Mouse (Mus musculus) midbrain, embryonic 14.5 days (tissue): ENCODE measurements around the gene 4930404H24Rik. TPM values are rescaled to one million over a fixed set of nuclear protein-coding genes. Genes with fewer than 3 reads are reported as not detected.

Source experiments
- ATAC-seq: fragments of 200-750 bp; cut with Nextera tagmentation; 2 replicates; pipeline ENCODE4 v1.8.0; 2017; ENCODE audit warnings: moderate number of reproducible peaks, moderate library complexity; ENCODE audit not compliant: low FRiP score, low TSS enrichment
- DNase-seq: peaks from one replicate; pipeline ENCODE4 v3.0.0-alpha.2; 2015
- H3K27ac ChIP-seq: fragments of 300-500 bp; sonication (generic); replicated peaks from 2 replicates; pipeline ENCODE4 v1.5.1; 2014; ENCODE audit warnings: mild to moderate bottlenecking, low read depth, low read length, moderate library complexity
- H3K27me3 ChIP-seq: fragments of 300-500 bp; sonication (generic); 2 replicates; pipeline ENCODE4 v1.6.1; 2014; ENCODE audit warnings: low read length, control low read depth, mixed read lengths; ENCODE audit not compliant: control insufficient read depth, insufficient read depth
- H3K36me3 ChIP-seq: fragments of 300-500 bp; sonication (generic); 2 replicates; pipeline ENCODE4 v1.6.1; 2014; ENCODE audit warnings: low read length, control low read depth; ENCODE audit not compliant: control insufficient read depth, insufficient read depth
- H3K4me1 ChIP-seq: fragments of 300-500 bp; sonication (generic); 2 replicates; pipeline ENCODE4 v1.6.1; 2014; ENCODE audit warnings: mild to moderate bottlenecking, antibody characterized with exemption, low read length, control low read depth; ENCODE audit not compliant: control insufficient read depth, insufficient read depth
- H3K4me2 ChIP-seq: fragments of 300-500 bp; sonication (generic); 2 replicates; pipeline ENCODE4 v1.6.1; 2014; ENCODE audit warnings: mild to moderate bottlenecking, low read length, moderate library complexity
- H3K4me3 ChIP-seq: fragments of 300-500 bp; sonication (generic); replicated peaks from 2 replicates; pipeline ENCODE4 v1.5.1; 2014; ENCODE audit warnings: low read depth, low read length
- H3K9ac ChIP-seq: fragments of 300-500 bp; sonication (generic); replicated peaks from 2 replicates; pipeline ENCODE4 v1.6.1; 2014; ENCODE audit warnings: mild to moderate bottlenecking, low read length, moderate library complexity
- H3K9me3 ChIP-seq: fragments of 300-500 bp; sonication (generic); 2 replicates; pipeline ENCODE4 v1.6.1; 2016; ENCODE audit warnings: low read length, control low read depth, mixed read lengths; ENCODE audit not compliant: control insufficient read depth
- WGBS: fragments of 180-500 bp; shearing (Covaris S2); extraction: QIAGEN DNeasy Blood & Tissue Kit; methylation state at CpG from one replicate; pipeline ENCODE4 v1.1.7; 2014; 5-methylcytosine and 5-hydroxymethylcytosine counted together
- polyA plus RNA-seq: library from polyadenylated mRNA; unstranded; fragments of >200 nt; fragmentation: Nextera tagmentation; extraction: Ambion mirVana; gene quantifications from 2 replicates; pipeline ENCODE4 v1.2.1, GENCODE M21; 2014

The 4930404H24Rik gene
- polyA plus RNA-seq, 1 experiment from 2014 or later, result not detected

DNA sequence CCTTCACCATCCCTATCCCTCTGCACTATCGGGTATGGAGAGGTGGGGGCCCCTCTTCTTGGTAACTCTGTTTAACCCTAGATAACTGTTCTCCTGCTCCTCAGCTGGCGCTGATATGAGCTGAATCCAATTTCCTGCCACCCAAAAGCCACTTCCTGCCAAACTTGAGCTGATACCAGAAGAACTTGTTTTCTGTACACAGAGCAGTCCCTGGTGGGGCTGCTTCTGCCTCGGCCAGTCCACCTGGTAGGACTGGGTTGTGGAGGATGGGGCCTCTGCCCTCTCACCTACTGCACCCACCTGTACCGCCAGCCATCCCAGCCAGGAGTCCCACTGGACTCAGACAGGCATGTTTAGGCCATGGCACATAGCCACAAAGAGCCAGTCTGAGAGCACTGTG, 3.2 kb downstream of the 4930404H24Rik start:
- Histone ChIP-seq H3K4me3 (no peak overlapping the region), H3K27ac (no peak overlapping the region), H3K27me3 (no peaks in the 10 kb centered on the region), H3K36me3 (no peaks in the 10 kb centered on the region), H3K4me2 (no peak overlapping the region), H3K9ac (no peak overlapping the region), H3K4me1 (peaks cover 59% of the 10 kb centered on the region), H3K9me3 (no peaks in the 10 kb centered on the region)
- WGBS, result 86% methylated on average over 4 of the region's 4 CpGs
- no peak for DNase-seq
- no peak for ATAC-seq

DNA sequence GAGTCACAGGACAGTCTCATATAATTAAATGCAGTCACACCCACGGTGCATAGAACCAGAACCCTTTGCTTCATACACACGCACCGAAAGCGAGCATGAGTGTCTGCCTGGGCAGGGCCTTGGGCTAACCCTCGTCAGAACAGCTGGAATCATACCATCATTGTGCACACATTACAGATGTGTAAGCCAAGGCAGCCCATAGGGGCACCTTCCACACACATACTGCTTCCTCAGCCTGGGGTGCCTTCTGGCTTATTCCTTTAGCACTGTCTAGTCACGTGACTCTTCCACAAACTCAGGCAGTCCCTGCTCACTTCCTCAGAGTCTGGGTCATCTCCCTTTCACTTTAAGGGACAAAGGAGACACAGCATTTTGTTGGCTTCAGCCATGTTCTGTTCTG, 3.7 kb downstream of the 4930404H24Rik start:
- no peaks in the 10 kb centered on the region for H3K9me3 ChIP-seq
- WGBS, result 79% methylated on average over 6 of the region's 6 CpGs
- H3K27me3 ChIP-seq, result no peaks in the 10 kb centered on the region
- H3K27ac ChIP-seq, result peak overlapping the region; percentile 76
- no peak for DNase-seq
- H3K4me2 ChIP-seq, result no peak overlapping the region
- H3K36me3 ChIP-seq, result no peaks in the 10 kb centered on the region
- no peak for ATAC-seq
- H3K4me3 ChIP-seq, result no peak overlapping the region
- H3K9ac ChIP-seq, result no peak overlapping the region
- peaks cover 54% of the 10 kb centered on the region for H3K4me1 ChIP-seq

DNA sequence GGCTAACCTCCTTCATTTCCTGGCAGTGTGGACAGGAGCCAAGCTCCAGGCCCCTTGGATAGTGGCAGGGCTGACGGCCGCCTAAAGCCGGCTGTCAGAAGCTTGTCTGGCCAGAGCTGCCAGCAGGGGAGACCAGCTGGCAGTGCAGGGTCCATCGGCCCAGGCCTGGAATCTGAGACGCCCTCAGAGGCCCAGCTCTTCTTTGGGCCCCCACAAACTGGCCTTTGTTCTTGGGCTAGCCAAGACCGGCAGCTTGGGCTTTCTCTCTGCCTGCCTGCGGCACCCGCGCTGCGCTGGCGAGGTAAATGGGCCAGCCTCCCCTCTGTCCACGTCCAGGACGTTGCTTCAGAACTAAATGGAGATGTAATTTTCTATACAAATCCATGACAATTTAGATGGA, 4.3 kb downstream of the 4930404H24Rik start:
- no peaks in the 10 kb centered on the region for H3K27me3 ChIP-seq
- H3K36me3 ChIP-seq, result no peaks in the 10 kb centered on the region
- peak overlapping the region; percentile 35; the same call in 1 of the 2 replicates for H3K9ac ChIP-seq
- 6% methylated on average over 13 of the region's 13 CpGs for WGBS
- peaks cover 48% of the 10 kb centered on the region for H3K4me1 ChIP-seq
- no peak overlapping the region for H3K4me2 ChIP-seq
- peak overlapping the region; percentile 76 for H3K27ac ChIP-seq
- H3K4me3 ChIP-seq, result no peak overlapping the region
- DNase-seq (peak; percentile 73), ATAC-seq (peak; percentile 1; the same call in 1 of the 2 replicates)
- no peaks in the 10 kb centered on the region for H3K9me3 ChIP-seq

GRCm38 (mm10) chr2:153499154-153499553, 6.6 kb downstream of the 4930404H24Rik start:
- no peak overlapping the region for H3K27ac ChIP-seq
- DNase-seq (peak; percentile 29), ATAC-seq (no peak)
- no peaks in the 10 kb centered on the region for H3K9me3 ChIP-seq
- no peaks in the 10 kb centered on the region for H3K27me3 ChIP-seq
- H3K9ac ChIP-seq, result no peak overlapping the region
- peaks cover 33% of the 10 kb centered on the region for H3K4me1 ChIP-seq
- no peak overlapping the region for H3K4me2 ChIP-seq
- no peak overlapping the region for H3K4me3 ChIP-seq
- H3K36me3 ChIP-seq, result no peaks in the 10 kb centered on the region
- WGBS, result 70% methylated on average over 4 of the region's 4 CpGs

DNA sequence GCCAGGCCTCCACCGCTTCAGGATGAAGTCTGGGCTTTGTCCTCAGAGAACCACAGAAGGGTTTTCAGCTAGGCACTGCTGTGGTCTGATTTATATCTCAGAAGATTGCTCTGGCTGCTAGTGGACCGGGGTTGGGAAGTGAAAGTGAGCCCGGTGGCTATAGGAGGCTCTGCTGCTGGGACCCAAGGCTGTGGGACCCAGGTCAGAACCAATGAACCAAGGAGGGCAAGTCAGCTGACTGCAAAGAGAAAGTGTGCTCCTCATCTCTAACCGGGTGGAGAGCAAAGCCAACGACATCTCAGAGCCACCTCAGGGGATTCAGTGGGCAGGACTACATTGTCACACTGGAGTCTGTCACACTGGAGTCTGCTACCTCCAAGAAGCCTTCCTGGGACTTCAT, 13.8 kb downstream of the 4930404H24Rik start:
- H3K9ac ChIP-seq, result no peak overlapping the region
- no peak overlapping the region for H3K4me3 ChIP-seq
- no peaks in the 10 kb centered on the region for H3K27me3 ChIP-seq
- peaks cover 20% of the 10 kb centered on the region for H3K4me1 ChIP-seq
- no peaks in the 10 kb centered on the region for H3K9me3 ChIP-seq
- no peak for DNase-seq
- 90% methylated on average over 5 of the region's 5 CpGs for WGBS
- H3K4me2 ChIP-seq, result no peak overlapping the region
- H3K36me3 ChIP-seq, result no peaks in the 10 kb centered on the region
- H3K27ac ChIP-seq, result no peak overlapping the region
- ATAC-seq, result no peak

DNA sequence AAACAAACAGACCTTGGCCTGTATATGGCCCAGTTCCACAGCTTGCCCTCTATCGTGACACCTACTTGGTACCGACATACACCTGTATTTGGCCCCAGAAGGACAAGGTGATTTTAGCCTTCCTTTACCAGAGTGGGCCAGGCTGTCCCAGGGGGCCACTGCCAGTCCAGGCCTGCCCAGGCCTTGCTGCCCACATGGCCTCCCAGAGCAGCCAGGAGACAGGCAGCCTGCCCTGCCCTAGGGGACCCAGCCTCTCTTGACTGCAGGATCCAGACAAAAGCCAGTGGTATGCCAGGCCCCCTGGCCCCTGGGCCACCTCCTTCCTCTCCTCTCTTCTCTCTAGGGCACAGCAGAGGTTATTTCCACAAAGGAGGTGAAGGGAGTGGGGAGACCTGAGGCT, 15.4 kb downstream of the 4930404H24Rik start:
- WGBS, result 95% methylated on average over 2 of the region's 2 CpGs
- Histone ChIP-seq H3K9ac (no peak overlapping the region), H3K4me1 (peaks cover 31% of the 10 kb centered on the region), H3K4me2 (no peak overlapping the region), H3K27me3 (no peaks in the 10 kb centered on the region), H3K27ac (no peak overlapping the region), H3K36me3 (no peaks in the 10 kb centered on the region), H3K4me3 (no peak overlapping the region), H3K9me3 (no peaks in the 10 kb centered on the region)
- no peak for ATAC-seq
- DNase-seq, result no peak

DNA sequence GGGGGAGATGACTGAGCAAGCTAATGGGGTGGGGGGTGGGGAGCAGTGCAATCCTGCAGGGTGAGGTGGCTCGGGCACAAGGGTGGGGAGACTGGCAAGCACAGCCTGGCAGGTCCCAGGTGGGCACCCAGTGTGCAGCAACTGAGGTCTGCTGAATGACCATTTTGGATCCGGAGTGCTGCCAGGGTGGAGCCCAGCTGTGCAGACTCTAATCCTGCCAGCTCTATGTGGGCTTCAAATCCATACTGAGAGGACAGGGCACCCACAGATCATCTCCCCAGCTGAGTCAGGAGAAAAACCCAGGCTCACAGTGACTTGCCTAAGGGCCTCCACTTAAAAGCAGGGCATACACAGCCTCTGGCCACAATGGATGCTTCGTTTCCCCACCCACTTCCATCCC, 15.8 kb downstream of the 4930404H24Rik start:
- no peak overlapping the region for H3K9ac ChIP-seq

GRCm38 (mm10) chr2:153509211-153510029, 16.8 kb downstream of the 4930404H24Rik start:
- Histone ChIP-seq H3K27me3 (no peaks in the 10 kb centered on the region), H3K36me3 (no peaks in the 10 kb centered on the region), H3K9ac (peak overlapping the region; percentile 32), H3K27ac (peak overlapping the region; percentile 81), H3K9me3 (no peaks in the 10 kb centered on the region), H3K4me1 (peaks cover 31% of the 10 kb centered on the region), H3K4me2 (peak overlapping the region; percentile 26), H3K4me3 (no peak overlapping the region)
- ATAC-seq, result peak; percentile 44; the same call in 1 of the 2 replicates
- DNase-seq, result peak; percentile 79
- WGBS, result 5% methylated on average over 18 of the region's 18 CpGs

More for the DNA sequence above, 15.8 kb downstream of the 4930404H24Rik start:
- 48% methylated on average over 3 of the region's 3 CpGs for WGBS
- H3K4me1 ChIP-seq, result peaks cover 31% of the 10 kb centered on the region
- ATAC-seq (no peak), DNase-seq (no peak)
- H3K9me3 ChIP-seq, result no peaks in the 10 kb centered on the region
- H3K27me3 ChIP-seq, result no peaks in the 10 kb centered on the region
- H3K36me3 ChIP-seq, result no peaks in the 10 kb centered on the region
- no peak overlapping the region for H3K4me3 ChIP-seq
- no peak overlapping the region for H3K4me2 ChIP-seq
- peak overlapping the region; percentile 81; the same call in 1 of the 2 replicates for H3K27ac ChIP-seq

GRCm38 (mm10) chr2:153510136-153510535, 17.5 kb downstream of the 4930404H24Rik start:
- ATAC-seq, result no peak
- no peak overlapping the region for H3K9ac ChIP-seq
- H3K4me3 ChIP-seq, result no peak overlapping the region
- 81% methylated on average over 8 of the region's 8 CpGs for WGBS
- H3K36me3 ChIP-seq, result no peaks in the 10 kb centered on the region
- H3K4me1 ChIP-seq, result peaks cover 31% of the 10 kb centered on the region
- no peak overlapping the region for H3K4me2 ChIP-seq
- H3K9me3 ChIP-seq, result no peaks in the 10 kb centered on the region
- peak overlapping the region; percentile 81; the same call in 1 of the 2 replicates for H3K27ac ChIP-seq
- no peak for DNase-seq
- no peaks in the 10 kb centered on the region for H3K27me3 ChIP-seq
